Mouse (Mus musculus) bone marrow, adult 2 months (tissue): ENCODE measurements around the gene Nipsnap1.

ENCODE experiments used
- CTCF ChIP-seq: fragments of 200-500 bp; IDR thresholded peaks from 2 replicates; pipeline ENCODE4 v1.5.1; 2011; ENCODE audit warnings: low read length, control low read depth; ENCODE audit not compliant: control insufficient read depth, insufficient read depth
- POLR2A ChIP-seq: fragments of 200-500 bp; IDR thresholded peaks from 2 replicates; pipeline ENCODE4 v1.6.1; 2011; ENCODE audit warnings: low read depth, mild to moderate bottlenecking, control low read depth, low read length, borderline replicate concordance; ENCODE audit not compliant: control insufficient read depth

DNA sequence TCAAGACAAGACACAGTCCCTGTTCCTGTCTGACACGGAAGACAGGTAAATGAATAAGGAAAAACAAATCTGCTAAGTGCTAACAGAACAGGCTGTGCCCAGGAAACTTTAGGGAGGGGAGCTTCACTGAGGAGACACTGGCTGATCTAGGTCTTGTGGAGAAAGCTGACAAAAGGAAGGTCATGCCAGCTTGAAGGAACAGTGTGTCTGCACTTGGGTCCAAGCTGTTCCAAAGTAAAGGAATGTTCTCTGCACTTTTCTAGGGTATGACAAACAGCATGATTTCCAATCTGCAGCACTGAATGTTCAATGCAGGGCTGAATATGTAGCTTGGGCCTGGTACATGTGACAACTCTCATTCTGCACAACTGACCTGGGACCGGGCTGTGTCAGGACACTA, 45.8 kb upstream of the Nipsnap1 start:
- TF ChIP-seq POLR2A (no peak), CTCF (no peak)
